Mouse (Mus musculus): ENCODE results near the gene Thbd.

DNA sequence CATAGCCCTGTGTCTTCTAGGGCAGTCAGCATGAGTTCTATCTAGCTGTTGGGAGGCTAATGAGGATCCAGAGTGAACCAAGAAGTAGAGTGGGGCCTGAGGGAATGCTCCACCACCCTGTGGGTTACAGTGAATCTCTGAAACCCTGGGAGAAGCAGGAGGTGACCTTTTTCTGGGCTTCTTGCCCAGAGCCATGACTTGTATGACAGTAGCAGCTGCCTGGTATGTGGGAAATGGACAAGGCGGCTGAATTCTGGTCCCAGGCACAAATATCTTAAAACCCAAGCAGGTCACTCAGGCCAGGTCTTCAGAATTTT is 10.2 kb downstream of the Thbd start:
- no peak for TF ChIP-seq CTCF (IDR thresholded peaks at IDR 0.05 in 2 of 3, conservative IDR thresholded peaks at IDR 0.05 in 1 of 3; ENCODE audit: control insufficient read depth in 1 of 3, insufficient read depth in 1 of 3, low read depth in 2 of 3, low read length in 3 of 3, poor library complexity in 1 of 3, severe bottlenecking in 1 of 3)
- TF ChIP-seq POLR2A (IDR thresholded peaks at IDR 0.05; ENCODE audit: control insufficient read depth in 1 of 2, insufficient read depth in 1 of 2, low read depth in 1 of 2, low read length in 2 of 2, poor library complexity in 1 of 2), result no peak

Measured in MEL (cell line).